Mouse (Mus musculus) layer of hippocampus, adult 18-20 months (tissue): ENCODE results near the gene Cdkn2aip. TPM values are rescaled to one million over a fixed set of nuclear protein-coding genes. Genes with fewer than 3 reads are reported as not detected.

Experiments used
- DNase-seq, 2 experiments: peaks; one replicate each; pipeline ENCODE4 v3.0.0; 2022; ENCODE audit warnings: low spot score in 2 of 2
- long read RNA-seq: library from polyadenylated mRNA; stranded (forward); transcript quantifications from one replicate; pipeline ENCODE4 v2.0.0, GENCODE M21; 2021
- total RNA-seq, 2 experiments: library from RNA; stranded (reverse); gene quantifications; 2 replicates each; pipeline ENCODE4 v1.2.3; 2021

The Cdkn2aip gene
- total RNA-seq = 10 to 100 TPM; 18.1 to 18.2 TPM
- long read RNA-seq, transcript Cdkn2aip-202 (3 exons, 3,393 nt) = major isoform, 13 of 25 reads
- long read RNA-seq, transcript Cdkn2aip-201 (3 exons, 3,464 nt) = minor isoform, 11 of 25 reads
- long read RNA-seq, partial matches to known transcripts = 1 of 25 reads
- long read RNA-seq, other reads (novel, unspliced or antisense) = 0 of 25 reads

- DNase-seq = peak; percentile 91 to 93
These were observed at the start of gene Cdkn2aip for GRCm38 (mm10) chr8:47713761-47714745. Cdkn2aip (minus strand) TSS chr8:47713932.

- DNase-seq = no peak
These were observed 49.5 kb upstream of the Cdkn2aip start for GRCm38 (mm10) chr8:47763194-47763593.

- no peak for DNase-seq
These were observed 47.0 kb upstream of the Cdkn2aip start for GRCm38 (mm10) chr8:47760685-47761084.

- no peak for DNase-seq
These were observed 46.5 kb upstream of the Cdkn2aip start for GRCm38 (mm10) chr8:47760186-47760585.

- DNase-seq = no peak
These were observed 39.4 kb upstream of the Cdkn2aip start for GRCm38 (mm10) chr8:47753121-47753520.

GRCm38 (mm10) chr8:47750096-47750495 lies 36.4 kb upstream of the Cdkn2aip start:
- DNase-seq = no peak

GRCm38 (mm10) chr8:47749491-47749890 lies 35.8 kb upstream of the Cdkn2aip start:
- no peak for DNase-seq

GRCm38 (mm10) chr8:47746304-47746703 lies 32.6 kb upstream of the Cdkn2aip start:
- no peak for DNase-seq

- DNase-seq = no peak
These were observed 32.1 kb upstream of the Cdkn2aip start for GRCm38 (mm10) chr8:47745848-47746247.

- peak in 1 of 2 experiments; percentile 4 for DNase-seq
These were observed 31.1 kb upstream of the Cdkn2aip start for GRCm38 (mm10) chr8:47744803-47745202.

- peak; percentile 82 to 95 for DNase-seq
These were observed 29.7 kb upstream of the Cdkn2aip start for GRCm38 (mm10) chr8:47743419-47743818.

GRCm38 (mm10) chr8:47742992-47743391 lies 29.3 kb upstream of the Cdkn2aip start:
- DNase-seq = no peak

- DNase-seq = no peak
These were observed 28.6 kb upstream of the Cdkn2aip start for GRCm38 (mm10) chr8:47742372-47742771.

GRCm38 (mm10) chr8:47737120-47737519 lies 23.4 kb upstream of the Cdkn2aip start:
- DNase-seq = peak in 1 of 2 experiments; percentile 12

GRCm38 (mm10) chr8:47729324-47729723 lies 15.6 kb upstream of the Cdkn2aip start:
- no peak for DNase-seq

GRCm38 (mm10) chr8:47726945-47727344 lies 13.2 kb upstream of the Cdkn2aip start:
- DNase-seq = no peak

- DNase-seq = no peak
These were observed 7.9 kb upstream of the Cdkn2aip start for GRCm38 (mm10) chr8:47721609-47722008.

- no peak for DNase-seq
These were observed 4.9 kb upstream of the Cdkn2aip start for GRCm38 (mm10) chr8:47718641-47719040.

- no peak for DNase-seq
These were observed 515 bp downstream of the Cdkn2aip start for GRCm38 (mm10) chr8:47713171-47713663.

GRCm38 (mm10) chr8:47708106-47708505 lies 5.6 kb downstream of the Cdkn2aip start:
- DNase-seq = no peak

GRCm38 (mm10) chr8:47706746-47707145 lies 7.0 kb downstream of the Cdkn2aip start:
- no peak for DNase-seq

GRCm38 (mm10) chr8:47702333-47702732 lies 11.4 kb downstream of the Cdkn2aip start:
- DNase-seq = no peak
